Mouse (Mus musculus) liver, adult 2 months (tissue): Measurements from ENCODE around the gene Ppara.

Source experiments
- CTCF ChIP-seq: fragments of 200-500 bp; IDR thresholded peaks from 2 replicates; pipeline ENCODE4 v1.5.1; 2011; ENCODE audit warnings: low read depth, low read length, control low read depth
- POLR2A ChIP-seq: fragments of 200-500 bp; IDR thresholded peaks from 2 replicates; pipeline ENCODE4 v1.6.1; 2011; ENCODE audit warnings: low read length, control low read depth; ENCODE audit not compliant: insufficient read depth; ENCODE audit errors: extremely low read depth

- TF ChIP-seq CTCF (no peak), POLR2A (no peak)
Measured at GRCm38 (mm10) chr15:85788051-85788450, 53.3 kb downstream of the Ppara start.
